Mouse (Mus musculus): Measurements from ENCODE around the gene Kcnd3.

The Kcnd3 gene

GRCm38 (mm10) chr3:105655031-105655585, 203.0 kb downstream of the Kcnd3 start:
- no peak for DNase-seq (ENCODE audit: low spot score)

GRCm38 (mm10) chr3:105660530-105660929, 208.4 kb downstream of the Kcnd3 start:
- DNase-seq (ENCODE audit: low spot score): no peak

GRCm38 (mm10) chr3:105663043-105663442, 210.9 kb downstream of the Kcnd3 start:
- no peak for DNase-seq (ENCODE audit: low spot score)

- no peak for DNase-seq (ENCODE audit: low spot score)
Measured at GRCm38 (mm10) chr3:105665105-105665765, 213.1 kb downstream of the Kcnd3 start.

GRCm38 (mm10) chr3:105666996-105667523, 214.9 kb downstream of the Kcnd3 start:
- DNase-seq (ENCODE audit: low spot score): no peak

- no peak for DNase-seq (ENCODE audit: low spot score)
Measured at GRCm38 (mm10) chr3:105668161-105668560, 216.0 kb downstream of the Kcnd3 start.

- no peak for DNase-seq (ENCODE audit: low spot score)
Measured at GRCm38 (mm10) chr3:105669776-105670175, 217.6 kb downstream of the Kcnd3 start.

- DNase-seq (ENCODE audit: low spot score): no peak
Measured at GRCm38 (mm10) chr3:105670801-105671200, 218.7 kb downstream of the Kcnd3 start.

GRCm38 (mm10) chr3:105674595-105675218, 222.6 kb downstream of the Kcnd3 start:
- peak; percentile 66 for DNase-seq (ENCODE audit: low spot score)

GRCm38 (mm10) chr3:105675932-105676331, 223.8 kb downstream of the Kcnd3 start:
- no peak for DNase-seq (ENCODE audit: low spot score)

- DNase-seq (ENCODE audit: low spot score): no peak
Measured at GRCm38 (mm10) chr3:105680346-105680745, 228.2 kb downstream of the Kcnd3 start.

- DNase-seq (ENCODE audit: low spot score): no peak
Measured at GRCm38 (mm10) chr3:105686394-105687323, 234.5 kb downstream of the Kcnd3 start.

- DNase-seq (ENCODE audit: low spot score): peak; percentile 93
Measured at GRCm38 (mm10) chr3:105687324-105688060, 235.4 kb downstream of the Kcnd3 start, which contains the start of gene Ddx20. Gene Ddx20, minus strand, starts transcription at chr3:105687574.

GRCm38 (mm10) chr3:105688536-105688935, 236.4 kb downstream of the Kcnd3 start:
- no peak for DNase-seq (ENCODE audit: low spot score)

- DNase-seq (ENCODE audit: low spot score): peak; percentile 83
Measured at GRCm38 (mm10) chr3:105693327-105694080, 241.4 kb downstream of the Kcnd3 start.

- DNase-seq (ENCODE audit: low spot score): no peak
Measured at GRCm38 (mm10) chr3:105695476-105696386, 243.6 kb downstream of the Kcnd3 start.

GRCm38 (mm10) chr3:105696387-105697147, 244.4 kb downstream of the Kcnd3 start:
- DNase-seq (ENCODE audit: low spot score): no peak

GRCm38 (mm10) chr3:105697148-105697441, 245.0 kb downstream of the Kcnd3 start:
- DNase-seq (ENCODE audit: low spot score): no peak

GRCm38 (mm10) chr3:105698311-105698710, 246.2 kb downstream of the Kcnd3 start:
- DNase-seq (ENCODE audit: low spot score): no peak

Data from left cerebral cortex, adult 11 months (tissue).